Mouse (Mus musculus): Measurements from ENCODE around the gene Sept5.

Gene Sept5

DNA sequence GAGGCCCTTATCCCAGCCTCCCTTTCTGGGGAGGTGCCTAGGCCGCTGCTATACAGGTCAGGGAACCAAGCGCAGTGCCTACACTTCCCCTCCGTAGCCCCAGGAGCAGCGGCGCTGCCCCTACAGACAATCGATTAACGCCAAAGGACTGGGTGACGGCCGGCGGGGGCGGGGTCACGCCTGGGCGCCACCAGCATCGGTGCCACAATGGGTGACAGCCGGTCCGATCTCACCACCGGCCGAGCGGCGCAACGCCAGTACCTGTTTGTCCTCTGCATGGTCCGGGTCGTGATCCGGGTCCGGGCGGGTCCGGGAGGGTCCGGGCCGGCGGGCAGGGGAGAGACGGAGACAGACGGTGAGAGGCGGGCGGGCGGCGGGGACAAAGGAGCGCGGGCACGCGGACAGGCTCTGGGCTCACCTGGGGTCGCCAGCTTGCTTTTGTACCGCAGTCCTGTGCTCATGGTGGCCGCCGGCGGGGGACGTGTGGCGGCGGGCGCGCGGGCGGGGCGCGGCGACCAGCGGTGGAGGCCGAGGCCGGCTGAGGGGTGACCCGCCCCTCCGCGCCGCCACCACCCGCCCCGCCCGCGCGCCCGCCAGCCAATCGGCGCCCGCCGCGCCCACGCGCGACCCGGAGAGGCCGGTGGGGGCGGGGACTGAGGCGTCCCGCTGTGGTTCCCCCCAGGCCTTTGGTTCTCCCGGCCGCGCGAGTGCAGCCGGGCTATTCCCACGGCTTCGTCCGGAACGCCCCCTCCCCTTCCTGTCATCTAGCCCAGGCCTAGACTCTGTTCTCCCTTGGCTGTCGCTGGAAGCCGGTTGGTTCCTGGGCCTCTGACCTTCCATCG lies at the start of gene Sept5:
Gene Sept5, minus strand, starts transcription at position 565 of the 842 bp plus-strand sequence.
- DNase-seq: peak; percentile 56

- no peak for DNase-seq
These were observed 49.4 kb upstream of the Sept5 start for GRCm38 (mm10) chr16:18679112-18679511.

DNA sequence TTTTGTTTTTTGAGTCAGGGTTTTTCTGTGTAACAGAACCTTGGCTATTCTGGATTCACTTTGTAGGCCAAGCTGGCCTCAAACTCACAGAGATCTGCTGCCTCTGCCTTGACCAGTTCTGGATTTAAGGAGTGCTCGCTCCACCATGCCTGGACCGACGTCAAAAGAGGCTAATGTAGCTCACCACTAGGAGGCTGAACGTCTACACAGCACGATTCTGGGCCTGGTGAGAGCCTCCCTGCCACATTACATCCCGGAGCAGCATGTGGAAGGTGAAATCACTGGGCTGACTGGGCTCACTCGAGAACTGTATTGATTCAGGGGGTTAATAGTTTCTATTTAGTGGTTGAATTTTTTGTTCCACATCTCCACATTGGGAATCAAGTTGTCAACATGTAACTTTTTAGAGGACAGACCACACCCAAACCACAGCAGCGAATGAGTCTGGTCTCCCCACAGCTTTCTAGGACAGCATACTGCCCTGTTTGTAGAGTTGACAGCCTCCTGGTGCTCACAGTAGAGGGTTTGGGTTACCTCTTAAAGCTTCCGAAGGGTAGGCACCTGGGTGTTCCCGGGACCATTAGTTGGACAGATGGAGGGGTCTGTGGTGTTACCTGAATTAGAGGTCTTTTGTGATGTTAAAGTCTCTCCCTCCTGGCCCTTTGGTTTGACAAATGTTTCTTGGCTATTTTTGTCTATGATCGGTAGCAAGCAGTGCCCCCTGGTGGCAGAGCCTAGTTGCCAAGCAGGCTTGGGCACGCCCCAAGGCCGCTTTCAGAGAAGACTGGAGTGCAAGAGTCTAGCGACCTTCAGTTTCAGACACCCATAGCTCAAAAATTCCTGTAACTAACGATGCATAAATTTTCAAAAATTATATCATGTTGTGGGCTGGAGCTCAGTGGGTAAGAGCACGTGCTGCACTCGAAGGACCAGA lies 48.3 kb upstream of the Sept5 start:
- DNase-seq: peak; percentile 44

DNA sequence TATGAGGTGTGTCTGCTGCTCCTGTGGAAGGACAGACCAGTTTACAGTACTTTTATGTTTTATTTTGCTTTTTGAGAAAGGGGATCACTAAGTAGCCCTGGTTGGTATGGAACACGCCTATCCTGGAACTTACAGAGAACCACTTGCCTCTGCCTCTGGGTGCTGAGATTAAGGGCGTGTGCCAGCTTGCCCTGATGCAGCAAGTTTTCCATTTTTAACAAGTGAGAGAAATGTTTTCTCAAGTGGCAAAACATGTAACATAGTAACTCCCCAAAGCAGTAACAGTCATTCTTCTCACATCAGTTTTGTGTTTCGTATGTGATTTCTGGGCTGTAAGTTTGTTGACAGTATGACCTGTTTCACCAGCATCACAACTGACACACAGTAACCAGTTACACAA lies 43.3 kb upstream of the Sept5 start:
- no peak for DNase-seq

DNA sequence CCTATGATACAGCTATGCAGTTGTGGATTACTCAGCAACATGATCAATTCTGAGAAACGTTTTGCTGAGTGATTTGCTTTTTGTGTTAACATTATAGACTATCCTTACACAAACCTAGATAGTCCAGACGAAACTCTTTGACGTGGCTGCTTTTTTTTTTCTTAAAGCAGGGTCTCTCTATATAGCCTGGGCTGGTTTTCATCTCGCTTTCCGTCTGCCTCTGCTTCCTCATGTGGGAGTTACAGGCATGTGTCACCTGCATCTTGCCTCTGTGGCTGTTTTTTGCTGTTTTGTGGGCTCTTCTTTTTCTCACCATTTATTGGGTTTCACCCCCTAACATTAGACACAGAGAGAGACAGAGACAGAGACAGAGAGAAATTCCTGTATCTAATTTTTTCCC lies 42.3 kb upstream of the Sept5 start:
- DNase-seq: no peak

DNA sequence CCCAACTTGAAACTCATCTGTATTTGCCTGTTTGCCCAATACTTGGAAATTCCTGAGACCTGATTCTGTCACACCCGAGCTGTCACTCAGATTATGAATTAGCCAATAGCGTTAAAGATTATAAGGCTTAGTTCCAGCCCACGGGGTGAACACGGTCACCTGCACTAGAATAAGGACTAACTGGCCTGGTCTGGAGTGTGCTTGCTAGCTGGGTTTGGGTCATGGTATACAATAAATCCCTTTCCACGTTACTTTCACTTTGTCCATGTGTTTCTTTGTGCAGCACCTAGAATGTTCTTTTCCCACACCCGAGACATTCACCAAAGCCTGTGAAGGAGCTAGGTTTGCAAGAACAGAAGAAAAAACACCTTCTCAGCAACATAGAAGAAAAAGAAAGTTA lies 40.2 kb upstream of the Sept5 start:
- DNase-seq: no peak

DNA sequence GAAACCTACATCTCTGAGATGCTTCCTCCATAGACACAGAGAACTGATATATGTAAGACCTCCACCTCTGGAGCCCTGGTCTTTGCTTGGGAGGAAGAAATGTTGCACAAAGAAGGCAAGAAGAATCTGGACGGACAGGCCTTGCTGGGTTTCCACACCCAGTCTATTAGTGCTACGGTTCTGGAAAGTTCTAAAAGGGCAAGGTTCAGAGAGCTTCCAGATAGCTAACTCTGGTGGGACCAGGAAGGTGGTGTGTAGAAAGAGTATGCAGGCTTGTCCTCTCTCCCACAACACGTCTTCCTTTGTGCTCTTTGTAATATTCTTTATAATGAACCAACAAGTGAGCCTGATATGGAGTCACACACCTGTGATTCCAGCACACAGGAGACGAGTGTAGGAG lies 28.8 kb upstream of the Sept5 start:
- DNase-seq: no peak

DNA sequence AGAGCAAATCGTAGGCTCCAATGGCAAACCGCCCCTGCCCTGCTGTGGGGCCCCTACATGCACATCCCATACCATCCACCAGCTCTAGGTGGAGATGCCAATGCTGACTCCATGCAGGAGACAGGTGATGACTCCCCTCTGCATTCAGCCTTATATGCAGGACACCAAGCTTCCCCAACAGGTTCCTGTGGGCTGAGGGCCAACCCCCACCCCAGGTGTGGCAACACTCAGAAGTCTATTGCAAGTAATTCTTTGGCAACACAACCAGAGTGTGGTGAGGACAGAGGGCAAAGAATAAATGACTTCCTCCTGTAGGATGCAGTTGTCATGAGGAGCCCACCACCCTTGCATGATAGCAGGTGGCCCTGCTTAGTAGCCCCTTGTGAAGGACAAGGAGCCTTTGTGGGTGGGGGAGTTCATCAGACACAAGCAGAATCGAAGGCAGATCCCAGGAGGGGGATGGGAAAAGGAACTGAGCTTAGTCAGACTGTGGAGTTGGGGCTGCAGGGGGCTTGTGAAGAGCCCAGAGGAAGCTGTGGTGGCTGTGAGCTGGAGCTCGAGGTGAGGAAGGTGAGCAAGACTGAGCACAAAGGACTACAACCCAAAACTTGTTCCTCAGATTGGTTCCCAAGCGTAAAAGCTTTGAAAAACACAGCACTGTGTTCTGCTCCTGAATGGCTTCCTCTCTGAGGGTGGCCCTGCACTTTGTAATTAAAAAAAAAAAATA lies 25.8 kb upstream of the Sept5 start:
- DNase-seq: no peak

DNA sequence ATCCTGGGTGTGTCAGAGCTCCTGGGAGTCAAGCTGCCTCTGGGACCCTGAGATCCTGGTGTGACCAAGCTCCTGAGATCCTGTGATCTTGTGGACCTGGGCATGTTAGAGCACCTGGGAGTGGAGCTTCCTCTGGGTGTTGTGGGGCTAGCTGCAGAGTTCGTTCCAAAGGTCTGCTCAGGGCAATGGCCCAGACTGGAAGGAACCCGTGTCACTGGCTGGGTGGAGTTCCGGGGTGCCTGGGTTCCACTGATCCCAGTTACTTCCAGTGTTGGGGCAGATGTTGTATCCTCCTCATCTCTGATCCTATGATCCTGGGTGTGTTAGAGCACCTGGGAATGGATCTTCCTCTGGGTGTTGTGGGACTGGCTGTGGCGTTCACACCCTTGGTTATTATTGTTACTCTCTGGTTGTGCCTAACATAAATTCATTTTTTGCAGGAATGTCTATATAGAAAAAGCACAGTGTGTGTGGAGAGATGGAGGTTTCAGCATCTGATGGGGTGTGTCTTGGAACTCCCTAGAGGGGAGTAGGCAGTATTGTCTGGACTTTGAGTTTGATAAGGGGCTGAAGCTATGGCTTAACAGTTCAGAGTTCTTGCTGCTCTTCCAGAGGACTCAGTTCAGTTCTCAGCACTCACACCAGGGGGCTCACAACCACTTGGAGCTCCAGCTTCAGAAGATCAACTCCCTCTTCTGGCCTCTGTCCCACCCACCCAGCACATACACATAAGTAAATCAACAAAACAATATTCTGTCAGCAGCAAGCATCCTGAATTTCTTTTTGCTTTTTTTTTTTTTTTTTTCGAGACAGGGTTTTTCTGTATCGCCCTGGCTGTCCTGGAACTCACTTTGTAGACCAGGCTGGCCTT lies 23.8 kb upstream of the Sept5 start:
- no peak for DNase-seq

DNA sequence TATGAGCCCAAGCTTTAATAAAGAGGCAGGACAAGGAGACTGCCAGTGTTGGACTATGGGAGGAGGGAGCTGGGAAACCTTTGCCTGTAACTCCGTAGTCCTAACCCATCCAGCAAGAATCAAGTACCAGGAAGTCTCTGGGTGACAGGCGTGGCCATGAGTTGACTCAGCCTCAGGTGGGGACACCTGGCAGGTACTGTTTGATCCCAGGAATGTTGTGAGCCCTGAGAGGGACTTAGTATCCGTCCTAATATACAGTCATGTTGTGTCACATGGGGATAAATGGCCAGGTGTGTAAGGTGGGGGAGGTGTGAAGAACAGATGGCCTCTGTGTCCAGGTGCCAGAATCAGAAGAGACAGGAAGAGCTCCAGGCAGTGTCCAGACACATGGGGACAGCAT lies 19.4 kb upstream of the Sept5 start:
- DNase-seq: no peak

DNA sequence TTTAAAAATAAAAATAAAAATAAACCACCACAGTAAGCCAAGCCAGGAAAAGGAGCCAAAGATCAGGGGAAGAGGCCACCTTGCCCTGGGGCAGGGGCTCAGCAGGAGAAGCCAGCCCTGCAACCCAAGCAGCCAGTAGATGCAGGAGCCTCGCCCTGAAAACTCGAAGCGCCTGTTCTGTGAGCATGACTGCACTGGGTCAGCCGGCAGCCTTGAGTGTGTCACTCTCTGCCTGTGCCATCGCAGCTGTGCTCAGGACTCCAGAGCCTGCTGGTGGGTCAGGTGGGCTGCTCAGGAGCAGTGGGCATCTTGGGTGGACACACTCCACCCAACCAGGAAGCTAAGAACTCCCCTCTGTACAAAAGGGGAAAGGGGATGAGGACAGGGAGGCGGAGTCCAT lies 15.6 kb upstream of the Sept5 start:
- DNase-seq: no peak

DNA sequence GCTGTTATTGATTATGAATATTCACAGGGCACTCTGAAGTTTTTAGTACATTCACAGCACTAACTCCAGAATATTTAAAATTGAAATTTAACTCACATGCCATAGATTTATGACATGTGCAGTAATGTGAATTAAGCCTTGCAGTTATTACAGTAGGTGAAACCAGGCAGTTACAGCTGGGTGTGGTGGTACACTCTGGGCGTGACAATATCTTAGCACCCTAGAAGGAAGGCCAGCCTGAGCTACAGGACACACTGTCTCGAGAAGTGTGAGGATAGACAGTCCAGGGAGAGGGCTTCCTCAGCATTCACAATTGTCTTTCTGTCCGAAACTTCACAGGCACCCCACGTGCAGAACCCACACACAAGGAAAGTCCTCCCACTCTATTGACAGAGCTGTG lies 14.7 kb upstream of the Sept5 start:
- no peak for DNase-seq

- no peak for DNase-seq
These were observed 13.7 kb upstream of the Sept5 start for GRCm38 (mm10) chr16:18643406-18643998.

GRCm38 (mm10) chr16:18642897-18643296 lies 13.1 kb upstream of the Sept5 start:
- no peak for DNase-seq

DNA sequence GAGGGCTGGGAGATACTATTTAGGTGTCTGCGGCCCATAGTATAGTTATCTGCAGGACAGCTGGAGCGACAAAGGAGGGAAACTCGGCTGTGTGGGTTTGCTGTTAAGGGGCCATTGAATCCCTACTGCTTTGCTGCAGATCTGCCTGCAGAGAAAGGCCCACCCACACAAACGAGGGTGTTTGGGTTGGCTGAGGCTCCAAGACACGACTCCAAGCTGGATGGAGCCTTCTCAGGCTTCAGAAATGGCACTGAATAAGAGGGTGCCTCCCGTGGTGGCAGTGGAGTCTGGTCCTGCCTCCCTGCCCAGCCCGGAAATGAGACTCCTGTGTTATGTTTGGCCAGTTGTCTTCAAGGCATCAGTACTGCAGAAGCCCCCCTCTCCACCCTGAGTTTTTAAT lies 12.5 kb upstream of the Sept5 start:
- DNase-seq: peak; percentile 25

GRCm38 (mm10) chr16:18639382-18639929 lies 9.7 kb upstream of the Sept5 start:
- DNase-seq: no peak

- DNase-seq: no peak
These were observed 8.6 kb upstream of the Sept5 start for GRCm38 (mm10) chr16:18638396-18638795.

DNA sequence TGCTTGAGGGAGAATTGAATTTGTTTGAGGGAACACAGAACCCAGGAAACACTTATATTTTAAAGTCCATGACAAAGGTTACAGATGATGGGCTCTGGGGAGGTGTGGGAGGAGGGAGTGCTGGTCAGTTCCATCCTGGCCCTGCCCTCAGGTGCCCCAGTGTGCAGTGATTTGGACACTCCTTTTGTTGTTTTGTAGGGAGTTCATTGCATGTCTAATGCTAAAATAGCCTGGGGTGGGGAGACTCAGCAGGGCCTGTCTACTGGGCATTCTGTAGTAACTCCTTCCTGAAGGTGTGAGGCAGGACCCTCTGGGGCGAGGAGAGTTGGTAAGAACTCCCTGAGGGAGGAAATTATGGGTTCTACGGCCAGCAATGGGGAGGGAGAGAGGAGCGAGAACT lies 7.0 kb upstream of the Sept5 start:
- no peak for DNase-seq

- DNase-seq: no peak
These were observed 6.6 kb upstream of the Sept5 start for GRCm38 (mm10) chr16:18636401-18636800.

DNA sequence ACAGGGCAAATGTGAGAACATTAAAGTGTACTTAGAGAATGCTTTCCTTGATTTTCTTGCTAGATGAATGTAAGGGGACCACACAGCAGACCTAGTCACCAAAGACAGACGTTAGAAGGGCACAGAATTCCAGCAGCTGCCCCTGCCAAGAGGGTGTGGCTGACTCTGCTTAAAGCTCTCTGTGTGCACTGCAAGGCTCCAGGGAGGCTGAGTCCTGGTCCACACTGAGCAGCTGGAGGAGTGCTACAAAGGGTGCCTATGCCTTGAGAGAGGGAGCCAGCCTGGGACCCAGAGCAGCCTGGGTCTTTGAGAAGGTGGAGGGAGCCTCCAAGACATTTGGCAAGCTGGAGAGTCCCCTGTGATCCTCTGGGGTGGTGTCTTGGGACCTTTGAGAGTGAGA lies 3.6 kb upstream of the Sept5 start:
- no peak for DNase-seq

DNA sequence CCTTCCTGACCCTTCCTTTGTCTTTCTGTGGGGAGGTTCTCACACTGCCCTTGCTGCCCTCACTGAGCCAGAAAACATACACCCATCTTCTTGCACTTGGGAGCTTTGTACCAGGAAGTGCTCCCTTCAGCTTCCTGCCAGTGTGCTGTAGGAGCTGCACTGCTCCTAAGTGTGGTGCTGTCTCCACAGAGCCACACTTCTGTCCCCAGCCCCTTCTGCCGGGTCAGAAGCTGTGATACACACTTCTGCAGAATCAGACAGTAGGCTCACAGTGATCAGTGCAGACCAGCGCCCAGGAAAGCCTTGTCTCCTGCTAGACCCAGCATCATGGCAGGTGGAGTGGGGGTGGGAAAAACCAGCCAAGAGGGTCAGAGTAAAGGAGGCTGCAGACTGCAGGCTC lies 3.1 kb upstream of the Sept5 start:
- DNase-seq: no peak

DNA sequence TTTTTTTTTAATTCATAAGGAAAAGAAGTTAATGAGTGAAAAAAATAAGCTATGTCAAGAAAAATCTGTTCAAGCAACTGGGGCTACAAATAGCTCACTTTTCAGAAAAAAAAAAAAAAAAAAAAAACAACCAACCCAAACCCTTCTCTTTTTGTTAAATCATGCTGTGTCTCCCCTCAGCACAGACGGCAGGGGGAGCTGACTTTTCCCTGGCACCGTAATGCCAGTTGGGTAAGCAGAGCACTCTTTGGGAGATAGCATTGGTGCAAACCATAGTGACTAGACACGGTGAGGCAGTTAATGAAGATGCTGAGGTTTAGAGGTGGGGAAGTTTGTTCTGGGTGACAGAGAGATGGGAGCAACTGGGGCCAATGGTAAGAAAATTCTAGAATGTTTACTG lies 2.3 kb upstream of the Sept5 start:
- DNase-seq: peak; percentile 42

All from layer of hippocampus, adult 9-11 months (tissue).